Mouse (Mus musculus): Measurements from ENCODE around the gene Sla2.
"Not testable (repeated sequence)": the region's sequence is repeated elsewhere in the genome, so short reads cannot be mapped to it uniquely, and the experiment has no call there.

DNA sequence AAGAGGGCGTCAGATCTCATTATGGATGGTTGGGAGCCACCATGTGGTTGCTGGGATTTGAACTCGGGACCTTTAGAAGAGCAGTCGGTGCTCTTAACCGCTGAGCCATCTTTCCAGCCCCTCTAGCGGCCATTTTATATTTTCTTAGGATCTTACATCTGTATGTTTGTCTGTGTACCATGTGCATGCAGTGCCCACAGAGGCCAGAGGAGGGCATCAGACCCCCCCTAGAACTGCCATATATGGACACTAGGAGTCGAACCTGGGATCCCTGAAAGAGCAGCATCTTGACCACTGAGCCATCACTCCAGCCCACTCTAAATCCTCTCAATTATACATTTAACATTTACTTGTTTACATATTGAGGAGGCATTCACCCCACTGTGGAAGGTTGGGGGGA, 61.9 kb downstream of the Sla2 start:
- TF ChIP-seq CTCF (conservative IDR thresholded peaks at IDR 0.05 in 1 of 2, IDR thresholded peaks at IDR 0.05 in 1 of 2; ENCODE audit: low read depth in 2 of 2, low read length in 2 of 2) = 0 out of 4 replicates have a peak, but pooled peaks of 1 of the 2 experiments have one; percentile 3
- not testable (repeated sequence) for TF ChIP-seq GABPA (IDR thresholded peaks at IDR 0.05; ENCODE audit: insufficient replicate concordance, low read depth, low read length); UBTF (IDR thresholded peaks at IDR 0.05; ENCODE audit: low read depth, low read length); POLR2A (IDR thresholded peaks at IDR 0.05; ENCODE audit: low read depth, low read length); JUN (IDR thresholded peaks at IDR 0.05; ENCODE audit: insufficient read depth, low read depth, low read length); TBP (conservative IDR thresholded peaks at IDR 0.05; ENCODE audit: low read depth, low read length); MAX (IDR thresholded peaks at IDR 0.05; ENCODE audit: low read length); MAFK (IDR thresholded peaks at IDR 0.05; ENCODE audit: insufficient replicate concordance, low read length); MAZ (IDR thresholded peaks at IDR 0.05; ENCODE audit: low read depth, low read length); EP300 (IDR thresholded peaks at IDR 0.05; ENCODE audit: low read length); POLR2AphosphoS2 (IDR thresholded peaks at IDR 0.05; ENCODE audit: low read depth, low read length)
